Mouse (Mus musculus) neural tube, postnatal 0 days (tissue): Measurements from ENCODE around the gene Pdcd11. TPM values are rescaled to one million over a fixed set of nuclear protein-coding genes. Genes with fewer than 3 reads are reported as not detected.

Experiments used
- polyA plus RNA-seq: library from polyadenylated mRNA; unstranded; fragments of >200 nt; fragmentation: Nextera tagmentation; extraction: Ambion mirVana; gene quantifications from 2 replicates; pipeline ENCODE4 v1.2.1, GENCODE M21; 2015

Pdcd11 gene
- polyA plus RNA-seq, result 4.5 and 5.2 TPM in 2 replicates

DNA sequence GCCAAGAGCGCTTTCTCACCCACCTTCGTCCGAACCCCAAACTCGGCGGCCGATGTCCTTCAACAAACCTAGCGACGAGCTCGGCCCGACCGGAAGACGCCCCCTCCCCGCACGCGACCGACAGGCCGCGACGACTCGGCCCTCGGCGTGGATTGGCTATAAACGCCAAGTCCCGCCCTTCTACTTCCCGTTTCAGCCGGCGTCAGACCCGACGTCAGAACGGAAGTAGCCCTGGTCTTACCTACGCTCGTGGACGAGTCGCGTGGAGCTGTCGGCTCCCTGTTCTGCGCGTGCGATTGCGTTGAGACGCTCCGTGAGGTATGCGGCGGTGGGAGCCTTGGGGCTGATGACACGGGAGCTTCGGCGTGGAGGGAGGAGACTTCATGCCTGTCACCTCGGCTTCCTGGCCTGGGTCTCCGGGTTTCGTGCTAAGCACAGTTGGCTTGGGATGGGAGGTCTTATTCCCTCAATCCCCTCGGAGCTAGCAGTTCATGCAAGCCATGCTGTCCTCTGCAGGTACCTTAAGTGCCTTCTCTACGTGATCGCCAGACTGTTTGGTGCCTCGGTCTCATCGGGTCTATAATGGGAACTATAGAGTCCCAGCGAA, at the start of gene Pdcd11, which contains the start of gene Usmg5:
Pdcd11 (plus strand) TSS at position 219 of the 607 bp plus-strand sequence.
Usmg5 (minus strand) TSS at position 98 of the 607 bp plus-strand sequence.

DNA sequence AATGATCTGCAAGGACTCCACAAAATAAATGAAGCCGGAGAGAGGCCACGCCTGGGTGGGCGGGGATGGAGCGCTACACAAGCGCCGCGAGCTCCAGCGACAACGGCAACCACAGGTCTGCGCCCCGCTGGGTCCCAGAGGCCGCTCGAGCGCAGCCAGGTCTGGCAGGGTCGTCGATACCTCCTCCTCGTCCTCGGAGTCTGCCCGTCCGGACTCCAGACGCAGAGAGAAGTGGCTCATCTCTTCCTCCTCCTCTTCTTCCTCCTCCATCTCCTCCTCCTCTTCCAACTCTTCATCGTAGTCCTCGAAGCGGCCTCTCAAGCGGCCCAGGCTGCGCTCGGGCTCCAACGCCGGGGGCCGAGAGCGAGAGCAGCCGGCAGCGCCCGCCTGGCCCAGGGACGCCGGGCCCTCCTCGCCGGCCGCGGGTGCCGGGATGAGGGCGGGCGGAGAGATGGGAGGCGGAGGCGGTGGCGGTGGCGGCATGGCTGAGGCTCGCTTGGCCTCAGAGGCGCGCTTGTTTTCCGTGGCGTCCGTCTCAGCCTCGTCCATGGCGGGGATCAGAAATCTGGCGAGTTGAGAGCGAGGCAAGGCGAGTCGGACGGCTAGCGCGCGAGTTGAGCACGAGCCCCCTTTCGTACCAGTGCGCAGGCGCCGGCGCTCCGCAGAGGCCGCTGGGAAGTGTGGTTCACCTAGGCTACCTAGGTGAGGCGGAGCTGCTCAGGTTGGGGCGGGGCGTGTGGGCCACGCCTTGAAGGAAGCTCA, 40.1 kb upstream of the Pdcd11 start, which contains the start of gene Pcgf6:
Pcgf6 (minus strand) TSS at position 636 of the 762 bp plus-strand sequence.

DNA sequence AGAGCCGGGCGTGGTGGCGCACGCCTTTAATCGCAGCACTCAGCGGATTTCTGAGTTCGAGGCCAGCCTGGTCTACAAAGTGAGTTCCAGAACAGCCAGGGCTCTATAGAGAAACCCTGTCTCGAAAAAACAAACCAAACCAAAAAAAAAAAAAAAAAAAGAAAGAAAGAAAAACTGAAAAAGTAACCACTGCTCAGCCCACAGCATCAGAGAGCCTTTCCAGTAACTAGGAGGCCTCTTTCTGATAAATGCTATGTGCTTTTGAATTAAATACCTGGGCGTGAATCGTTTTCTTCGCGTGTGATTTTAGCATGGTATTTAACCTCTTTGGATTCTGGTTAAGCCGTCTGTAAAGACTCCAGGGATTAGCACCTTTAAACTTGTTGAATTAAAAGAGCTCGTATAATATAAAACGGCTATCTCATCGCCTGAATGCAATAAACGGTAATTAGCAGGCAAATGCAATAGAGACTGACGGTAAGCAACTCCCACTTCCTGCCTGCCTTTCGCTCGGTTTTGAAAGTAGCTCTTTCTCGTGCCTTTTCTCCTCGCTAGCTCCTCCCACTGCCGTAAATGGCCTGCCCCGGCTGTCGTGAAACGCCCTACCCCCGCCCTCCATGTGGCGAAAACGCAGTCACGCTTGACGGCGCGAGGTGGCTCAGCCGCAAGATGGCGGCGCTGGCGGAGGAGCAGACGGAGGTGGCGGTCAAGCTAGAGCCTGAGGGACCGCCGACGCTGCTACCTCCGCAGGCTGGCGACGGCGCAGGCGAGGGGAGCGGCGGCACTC, 23.3 kb upstream of the Pdcd11 start, which contains the start of gene Taf5:
Taf5 (plus strand) TSS at position 651 of the 787 bp plus-strand sequence.

DNA sequence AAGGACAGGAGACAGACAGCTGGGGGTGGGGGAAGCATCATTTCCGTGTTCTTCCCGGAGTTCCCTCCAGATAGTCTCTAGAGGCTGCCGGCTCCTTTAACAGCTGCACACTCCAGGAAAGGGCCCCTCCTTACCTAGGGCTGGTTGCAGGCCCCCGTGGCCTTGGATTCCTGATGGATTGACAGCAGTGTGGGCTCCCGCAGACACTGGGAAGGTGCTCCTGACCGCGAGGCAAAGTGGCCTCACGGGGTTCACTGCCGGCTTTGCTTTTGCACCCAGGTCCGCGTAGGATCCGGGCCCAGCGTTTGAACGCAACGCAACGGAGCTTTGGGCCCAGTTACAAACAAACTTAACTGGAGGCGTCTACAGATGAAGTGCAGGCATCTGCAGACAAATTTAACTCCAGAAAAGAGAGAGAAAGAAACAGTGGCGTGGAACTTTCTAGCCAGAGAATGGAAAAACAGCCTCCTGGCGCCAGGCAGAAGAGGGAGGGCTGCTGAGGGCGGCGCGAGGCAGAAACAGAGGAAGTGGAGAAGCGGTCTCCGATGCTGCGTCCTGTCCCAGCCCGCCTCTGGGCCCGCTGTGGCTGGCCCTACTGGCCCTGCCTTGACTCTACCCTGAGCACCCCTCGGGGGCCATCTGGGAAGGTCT, 47.3 kb downstream of the Pdcd11 start, which contains the start of gene Calhm2:
Calhm2 (minus strand) TSS at position 524 of the 651 bp plus-strand sequence.

DNA sequence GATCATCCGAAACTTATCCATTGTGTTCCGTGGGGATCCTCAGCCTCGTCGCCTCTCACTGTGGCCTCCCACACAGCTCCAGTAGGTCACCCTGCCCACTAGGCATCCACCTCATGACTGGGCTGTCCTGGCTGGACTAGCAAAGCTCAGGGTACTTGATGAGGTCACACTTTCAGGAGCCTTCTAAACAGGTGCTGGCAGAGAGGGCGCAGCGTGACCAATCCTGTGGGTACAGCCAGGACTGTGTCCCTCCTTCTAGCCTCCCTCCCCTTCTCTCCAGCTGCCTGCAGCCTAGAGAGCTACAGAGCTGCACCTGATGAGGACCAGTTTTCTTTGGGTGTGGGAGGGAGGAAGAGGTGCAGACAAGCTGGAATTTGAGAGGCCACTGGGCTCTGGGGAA, 53.6 kb downstream of the Pdcd11 start, which contains the start of gene Calhm1:
Calhm1 (minus strand) TSS at position 101 of the 400 bp plus-strand sequence.

DNA sequence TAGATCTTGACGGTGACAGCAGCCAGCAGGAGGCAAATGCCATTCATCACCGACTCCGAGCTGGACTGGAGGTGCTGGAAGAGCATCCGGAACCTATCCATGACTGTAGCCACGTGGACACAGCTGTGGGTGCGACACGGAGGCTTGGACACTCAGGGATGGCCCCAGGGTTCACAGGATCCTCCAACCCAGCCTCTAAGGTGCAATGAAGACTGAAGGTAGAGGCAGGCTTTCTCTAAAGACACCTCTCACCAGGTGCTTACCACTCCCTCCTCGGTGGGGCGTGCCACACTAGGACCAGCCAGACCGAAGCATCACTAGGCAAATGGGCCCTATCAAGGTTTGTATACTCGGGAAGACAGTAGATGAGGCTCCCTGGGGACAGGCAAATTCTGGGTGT, 67.1 kb downstream of the Pdcd11 start, which contains the start of gene Calhm3:
Calhm3 (minus strand) TSS at position 101 of the 400 bp plus-strand sequence.

DNA sequence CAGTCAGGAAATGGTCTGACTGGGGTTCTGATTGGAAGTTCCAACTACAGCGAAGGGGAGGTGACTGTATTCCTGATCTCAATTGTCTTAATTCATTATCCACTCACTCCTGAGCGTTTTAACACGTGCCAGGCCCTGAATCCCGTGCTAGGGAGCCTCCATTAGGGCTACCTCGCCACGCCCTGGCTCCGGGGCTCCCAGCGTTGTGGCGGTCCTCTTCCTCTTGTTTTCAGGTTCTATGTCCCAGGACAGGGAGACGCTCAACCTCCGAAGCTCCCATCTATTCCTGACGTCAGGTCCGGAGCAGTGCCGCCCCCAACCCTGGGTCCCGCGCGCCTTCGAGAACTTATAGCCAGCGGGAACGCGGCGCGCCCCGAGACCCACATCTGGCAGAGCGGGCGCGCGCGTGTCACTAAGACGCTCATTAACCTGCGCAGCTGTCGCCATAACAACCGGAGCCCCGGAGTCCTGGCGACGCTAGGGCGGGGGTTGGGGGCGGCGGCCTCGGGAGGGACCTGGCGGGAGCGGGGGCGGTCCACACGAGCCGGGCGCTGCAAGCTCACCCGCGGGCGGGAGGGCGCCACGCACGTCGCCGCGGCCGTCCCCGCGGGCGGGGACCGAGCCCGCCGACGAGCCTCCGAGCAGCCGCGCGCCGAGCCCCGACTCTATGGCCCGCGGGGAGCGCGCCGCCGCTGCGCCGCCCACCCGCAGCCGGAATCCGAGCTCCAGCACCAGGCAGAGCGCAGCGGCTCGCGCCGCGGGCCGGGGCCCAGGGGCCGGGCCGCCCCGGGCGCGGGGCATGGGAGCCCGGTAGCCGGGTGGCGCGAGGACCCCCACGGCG, 88.1 kb downstream of the Pdcd11 start, which contains the start of gene Neurl1a:
Neurl1a (plus strand) TSS at position 390 of the 841 bp plus-strand sequence.

Other genes with a start within 250 kb of the Pdcd11 start
- gene Ina, start 76.1 kb upstream of the Pdcd11 start, polyA plus RNA-seq, result 258 and 265 TPM in 2 replicates
- gene Nt5c2, start 75.6 kb upstream of the Pdcd11 start, polyA plus RNA-seq, result 57.9 and 65.4 TPM in 2 replicates
- 22.3 and 24.7 TPM in 2 replicates for gene Pcgf6, start 39.9 kb upstream of the Pdcd11 start, polyA plus RNA-seq
- gene Taf5, start 23.0 kb upstream of the Pdcd11 start, polyA plus RNA-seq, result 3.8 and 4.7 TPM in 2 replicates
- 1,983 and 2,420 TPM in 2 replicates for gene Usmg5, start 121 bp upstream of the Pdcd11 start, polyA plus RNA-seq
- gene Calhm2, start 47.5 kb downstream of the Pdcd11 start, polyA plus RNA-seq, result 1.9 TPM in 2 replicates
- not detected in 2 replicates for gene Calhm1, start 53.5 kb downstream of the Pdcd11 start, polyA plus RNA-seq
- 0.30 TPM in 1 of 2 replicates, not detected in the other for gene Calhm3, start 67.0 kb downstream of the Pdcd11 start, polyA plus RNA-seq
- gene Neurl1a, start 88.1 kb downstream of the Pdcd11 start, polyA plus RNA-seq, result 20.9 and 21.9 TPM in 2 replicates